ENCODE assay signal across 31 mouse cellular contexts in genomic region chr4:133552029-133552428, GRCm38 (mm10). TPM values are rescaled to one million over a fixed set of nuclear protein-coding genes. Genes with fewer than 3 reads are reported as not detected.
DNase-seq lines count a peak whose midpoint lies in the region; ATAC-seq and TF ChIP-seq lines count a peak whose summit lies in the region.
"Had no signal": no experiment of that assay in that cellular context is flagged by ENCODE, and none has a peak within 500 bp of the region (broad histone marks: within the 10 kb centered on the region; RNA-seq: fewer than 3 reads in every experiment).

No protein-coding gene starts in this region.

- no peak overlapping the region for H3K4me3 ChIP-seq in liver, embryonic 16.5 days (ENCODE audit: low read depth, low read length)
- no peak overlapping the region for H3K4me3 ChIP-seq in stomach, embryonic 15.5 days (replicated peaks)
- no peak overlapping the region for H3K4me3 ChIP-seq in stomach, postnatal 0 days (ENCODE audit: low read depth, low read length)
- H3K4me3 ChIP-seq in intestine, postnatal 0 days (ENCODE audit: low read depth, low read length) = no peak overlapping the region
- H3K4me3 ChIP-seq: embryonic facial prominence, embryonic 13.5 days; embryonic facial prominence, embryonic 15.5 days; erythroblast, embryonic 14.5 days; forebrain, embryonic 10.5 days; forebrain, embryonic 12.5 days had no signal

- no peak overlapping the region for H3K4me2 ChIP-seq in liver, embryonic 16.5 days (ENCODE audit: low read depth, low read length)
- H3K4me2 ChIP-seq in stomach, embryonic 15.5 days = no peak overlapping the region
- H3K4me2 ChIP-seq in stomach, postnatal 0 days (replicated peaks; ENCODE audit: low read depth) = no peak overlapping the region
- no peak overlapping the region for H3K4me2 ChIP-seq in intestine, postnatal 0 days (replicated peaks; ENCODE audit: low read depth)
- H3K4me2 ChIP-seq: embryonic facial prominence, embryonic 13.5 days; embryonic facial prominence, embryonic 15.5 days; forebrain, embryonic 12.5 days had no signal

- H3K9me3 ChIP-seq in liver, embryonic 16.5 days (replicated peaks; ENCODE audit: control insufficient read depth, low read length) = no peaks in the 10 kb centered on the region
- no peaks in the 10 kb centered on the region for H3K9me3 ChIP-seq in stomach, embryonic 15.5 days
- H3K9me3 ChIP-seq in stomach, postnatal 0 days (ENCODE audit: control insufficient read depth, low read length) = no peaks in the 10 kb centered on the region
- H3K9me3 ChIP-seq in intestine, postnatal 0 days (ENCODE audit: control insufficient read depth) = no peaks in the 10 kb centered on the region
- H3K9me3 ChIP-seq: embryonic facial prominence, embryonic 13.5 days; embryonic facial prominence, embryonic 15.5 days; forebrain, embryonic 10.5 days; forebrain, embryonic 12.5 days had no signal

- H3K27me3 ChIP-seq in liver, embryonic 16.5 days (ENCODE audit: control insufficient read depth, insufficient read depth, low read depth, low read length) = no peaks in the 10 kb centered on the region
- no peaks in the 10 kb centered on the region; the same call in 1 of the 2 replicates for H3K27me3 ChIP-seq in stomach, embryonic 15.5 days (replicated peaks)
- no peaks in the 10 kb centered on the region for H3K27me3 ChIP-seq in stomach, postnatal 0 days (ENCODE audit: control insufficient read depth, insufficient read depth, low read length)
- H3K27me3 ChIP-seq in intestine, postnatal 0 days (replicated peaks; ENCODE audit: control insufficient read depth, insufficient read depth, low read length) = no peaks in the 10 kb centered on the region

- 63% methylated on average over 1 of the region's 1 CpGs for WGBS in liver, embryonic 16.5 days (ENCODE audit: insufficient replicate concordance)
- WGBS in stomach, embryonic 15.5 days = 70% methylated on average over 1 of the region's 1 CpGs
- WGBS in stomach, postnatal 0 days = 80% methylated on average over 1 of the region's 1 CpGs
- 88% methylated on average over 1 of the region's 1 CpGs for WGBS in intestine, postnatal 0 days

- peak; percentile 12; the same call in 1 of the 2 replicates for ATAC-seq in liver, embryonic 16.5 days (ENCODE audit: low read depth)
- no peak for ATAC-seq in stomach, embryonic 15.5 days (ENCODE audit: insufficient read depth, low FRiP score, low read depth)
- no peak for ATAC-seq in stomach, postnatal 0 days (ENCODE audit: low FRiP score, low TSS enrichment)
- ATAC-seq in intestine, postnatal 0 days = no peak
- ATAC-seq: activated CD4-positive, CD25-positive, alpha-beta regulatory T cell, adult 4 months; CD4-positive, CD25-positive, alpha-beta regulatory T cell, adult 4 months; forebrain, embryonic 14.5 days; forebrain, embryonic 16.5 days; Patski had no signal

- DNase-seq in adrenal gland, adult 2 months = peak; percentile 43
- no peak for DNase-seq in adrenal gland, postnatal 36 days
- DNase-seq in liver = no peak
- no peak for DNase-seq in stomach, postnatal 0 days (ENCODE audit: low spot score)
- DNase-seq in adrenal gland, postnatal 14 days = no peak
- DNase-seq: B cell, adult 2 months; cerebellum, adult 11 months; cerebellum, adult 18-20 months; cerebellum, adult 8-10 months; cerebellum, adult 9-11 months; cerebellum, postnatal 14 days; cerebellum, postnatal 36 days; embryo, embryonic 11 days had no signal

- H3K9ac ChIP-seq in liver, embryonic 16.5 days (ENCODE audit: low read depth, low read length) = no peak overlapping the region
- no peak overlapping the region for H3K9ac ChIP-seq in stomach, embryonic 15.5 days
- no peak overlapping the region for H3K9ac ChIP-seq in stomach, postnatal 0 days (ENCODE audit: low read length)
- no peak overlapping the region for H3K9ac ChIP-seq in intestine, postnatal 0 days (ENCODE audit: low read depth, low read length)
- H3K9ac ChIP-seq: embryonic facial prominence, embryonic 13.5 days; embryonic facial prominence, embryonic 15.5 days; forebrain, embryonic 12.5 days had no signal

- H3K4me1 ChIP-seq in liver, embryonic 16.5 days (ENCODE audit: control insufficient read depth, low read depth, low read length) = peaks cover 22% of the 10 kb centered on the region
- no peaks in the 10 kb centered on the region for H3K4me1 ChIP-seq in stomach, embryonic 15.5 days
- no peaks in the 10 kb centered on the region for H3K4me1 ChIP-seq in stomach, postnatal 0 days (replicated peaks; ENCODE audit: control insufficient read depth, insufficient read depth)
- no peaks in the 10 kb centered on the region for H3K4me1 ChIP-seq in intestine, postnatal 0 days (replicated peaks; ENCODE audit: control insufficient read depth, insufficient read depth, low read length)
- H3K4me1 ChIP-seq: embryonic facial prominence, embryonic 13.5 days; embryonic facial prominence, embryonic 15.5 days; forebrain, embryonic 12.5 days had no signal

- no peak overlapping the region for H3K27ac ChIP-seq in liver, embryonic 16.5 days (ENCODE audit: low read length)
- peak overlapping the region; percentile 73; the same call in 1 of the 2 replicates for H3K27ac ChIP-seq in stomach, embryonic 15.5 days
- no peak overlapping the region for H3K27ac ChIP-seq in stomach, postnatal 0 days (replicated peaks)
- H3K27ac ChIP-seq in intestine, postnatal 0 days (ENCODE audit: low read depth, low read length) = peak overlapping the region; percentile 64; the same call in 1 of the 2 replicates
- H3K27ac ChIP-seq: embryonic facial prominence, embryonic 13.5 days; embryonic facial prominence, embryonic 15.5 days; forebrain, embryonic 10.5 days; forebrain, embryonic 12.5 days had no signal

- TF ChIP-seq EP300 in stomach, postnatal 0 days (optimal IDR thresholded peaks at IDR 0.05) = no peak

- no peak for TF ChIP-seq CTCF in stomach, postnatal 0 days (IDR thresholded peaks at IDR 0.05; ENCODE audit: low read depth)
- no peak for TF ChIP-seq CTCF in intestine, postnatal 0 days (IDR thresholded peaks at IDR 0.05; ENCODE audit: low read depth)

- no peaks in the 10 kb centered on the region for H3K36me3 ChIP-seq in liver, embryonic 16.5 days (ENCODE audit: control insufficient read depth, insufficient read depth)
- H3K36me3 ChIP-seq in stomach, embryonic 15.5 days = no peaks in the 10 kb centered on the region
- H3K36me3 ChIP-seq in stomach, postnatal 0 days (ENCODE audit: control insufficient read depth, insufficient read depth, low read length) = no peaks in the 10 kb centered on the region
- H3K36me3 ChIP-seq in intestine, postnatal 0 days (ENCODE audit: control insufficient read depth, insufficient read depth) = no peaks in the 10 kb centered on the region
- H3K36me3 ChIP-seq: embryonic facial prominence, embryonic 13.5 days; embryonic facial prominence, embryonic 15.5 days; forebrain, embryonic 10.5 days; forebrain, embryonic 12.5 days; G1E had no signal

RNA-seq across cellular contexts. Expression of gene Nr0b2, which starts 1.1 kb away (rescaled TPM):
- total RNA-seq in adrenal gland, adult 2 months (2021) = 10 to 100 TPM; 39.9 to 65.5 TPM
- 251 and 295 TPM in 2 replicates for polyA plus RNA-seq in adrenal gland, adult 2 months (2012; rRNA removed)
- 10 to 100 TPM; 27.9 to 52.7 TPM for total RNA-seq in adrenal gland, postnatal 36 days (2021)
- 0.49 and 0.90 TPM in 2 replicates for polyA plus RNA-seq in liver, embryonic 16.5 days (2015; fragmentation: Nextera tagmentation; extraction: Ambion mirVana)
- polyA plus RNA-seq in stomach, embryonic 15.5 days (2015; fragmentation: Nextera tagmentation; extraction: Ambion mirVana) = 10.4 and 11.2 TPM in 2 replicates
- polyA plus RNA-seq in stomach, postnatal 0 days (2015; fragmentation: Nextera tagmentation; extraction: Ambion mirVana) = 4.7 and 5.2 TPM in 2 replicates
- 25.6 and 34.8 TPM in 2 replicates for polyA plus RNA-seq in intestine, postnatal 0 days (2015; fragmentation: Nextera tagmentation; extraction: Ambion mirVana)
- 32.6 and 34.2 TPM in 2 replicates for total RNA-seq in adrenal gland, postnatal 14 days (2021)
- total RNA-seq: CH12.LX; common myeloid progenitor, adult 5-6 weeks; G1E had no signal
- polyA plus RNA-seq: activated CD4-positive, CD25-positive, alpha-beta regulatory T cell, adult 4 months; brain, embryonic 14.5 days; embryonic facial prominence, embryonic 11.5 days; embryonic facial prominence, embryonic 13.5 days; erythroblast, embryonic 14.5 days; forebrain, embryonic 10.5 days; forebrain, embryonic 12.5 days; forebrain, embryonic 14.5 days; forebrain, embryonic 16.5 days; Patski had no signal

RNA-seq across cellular contexts. Expression of gene Nudc, which starts 6.2 kb away (rescaled TPM):
- total RNA-seq in adrenal gland, adult 2 months (2021) = 100 to 1,000 TPM; 157 to 176 TPM
- 49.9 and 57.3 TPM in 2 replicates for polyA plus RNA-seq in adrenal gland, adult 2 months (2012; rRNA removed)
- 100 to 1,000 TPM; 152 to 166 TPM for total RNA-seq in adrenal gland, postnatal 36 days (2021)
- 93.7 and 98.3 TPM in 2 replicates for polyA plus RNA-seq in liver, embryonic 16.5 days (2015; fragmentation: Nextera tagmentation; extraction: Ambion mirVana)
- polyA plus RNA-seq in stomach, embryonic 15.5 days (2015; fragmentation: Nextera tagmentation; extraction: Ambion mirVana) = 291 and 292 TPM in 2 replicates
- polyA plus RNA-seq in stomach, postnatal 0 days (2015; fragmentation: Nextera tagmentation; extraction: Ambion mirVana) = 122 and 125 TPM in 2 replicates
- 125 and 138 TPM in 2 replicates for polyA plus RNA-seq in intestine, postnatal 0 days (2015; fragmentation: Nextera tagmentation; extraction: Ambion mirVana)
- total RNA-seq in adrenal gland, postnatal 14 days (2021) = 159 and 160 TPM in 2 replicates

RNA-seq across cellular contexts. Expression of gene Gpatch3, which starts 22.5 kb away (rescaled TPM):
- 1 to 10 TPM; 6.0 to 7.5 TPM for total RNA-seq in adrenal gland, adult 2 months (2021)
- 8.5 and 13.1 TPM in 2 replicates for polyA plus RNA-seq in adrenal gland, adult 2 months (2012; rRNA removed)
- 1 to 10 TPM; 4.8 to 5.7 TPM for total RNA-seq in adrenal gland, postnatal 36 days (2021)
- polyA plus RNA-seq in liver, embryonic 16.5 days (2015; fragmentation: Nextera tagmentation; extraction: Ambion mirVana) = 2.9 and 3.2 TPM in 2 replicates
- polyA plus RNA-seq in stomach, embryonic 15.5 days (2015; fragmentation: Nextera tagmentation; extraction: Ambion mirVana) = 6.2 and 6.5 TPM in 2 replicates
- polyA plus RNA-seq in stomach, postnatal 0 days (2015; fragmentation: Nextera tagmentation; extraction: Ambion mirVana) = 3.6 and 3.8 TPM in 2 replicates
- polyA plus RNA-seq in intestine, postnatal 0 days (2015; fragmentation: Nextera tagmentation; extraction: Ambion mirVana) = 7.1 and 7.2 TPM in 2 replicates
- 8.1 and 8.2 TPM in 2 replicates for total RNA-seq in adrenal gland, postnatal 14 days (2021)

RNA-seq across cellular contexts. Expression of gene Gpn2, which starts 32.1 kb away (rescaled TPM):
- 10 to 100 TPM; 16.5 to 18.5 TPM for total RNA-seq in adrenal gland, adult 2 months (2021)
- polyA plus RNA-seq in adrenal gland, adult 2 months (2012; rRNA removed) = 63.3 and 82.5 TPM in 2 replicates
- total RNA-seq in adrenal gland, postnatal 36 days (2021) = 10 to 100 TPM; 16.4 to 21.4 TPM
- 6.5 and 8.6 TPM in 2 replicates for polyA plus RNA-seq in liver, embryonic 16.5 days (2015; fragmentation: Nextera tagmentation; extraction: Ambion mirVana)
- 16.4 and 17.7 TPM in 2 replicates for polyA plus RNA-seq in stomach, embryonic 15.5 days (2015; fragmentation: Nextera tagmentation; extraction: Ambion mirVana)
- polyA plus RNA-seq in stomach, postnatal 0 days (2015; fragmentation: Nextera tagmentation; extraction: Ambion mirVana) = 13.9 and 14.8 TPM in 2 replicates
- 16.1 and 18.4 TPM in 2 replicates for polyA plus RNA-seq in intestine, postnatal 0 days (2015; fragmentation: Nextera tagmentation; extraction: Ambion mirVana)
- total RNA-seq in adrenal gland, postnatal 14 days (2021) = 12.7 and 15.8 TPM in 2 replicates

RNA-seq across cellular contexts. Expression of gene Kdf1, which starts 33.3 kb away (rescaled TPM):
- 1 to 10 TPM; 1.8 to 2.1 TPM for total RNA-seq in adrenal gland, adult 2 months (2021)
- polyA plus RNA-seq in adrenal gland, adult 2 months (2012; rRNA removed) = 4.4 and 5.3 TPM in 2 replicates
- 1 to 10 TPM in 1 of 2 experiments, under 1 TPM in 1; 0.76 to 4.6 TPM for total RNA-seq in adrenal gland, postnatal 36 days (2021)
- 1.4 and 2.6 TPM in 2 replicates for polyA plus RNA-seq in liver, embryonic 16.5 days (2015; fragmentation: Nextera tagmentation; extraction: Ambion mirVana)
- 31.5 and 38.6 TPM in 2 replicates for polyA plus RNA-seq in stomach, embryonic 15.5 days (2015; fragmentation: Nextera tagmentation; extraction: Ambion mirVana)
- polyA plus RNA-seq in stomach, postnatal 0 days (2015; fragmentation: Nextera tagmentation; extraction: Ambion mirVana) = 29.2 and 34.2 TPM in 2 replicates
- polyA plus RNA-seq in intestine, postnatal 0 days (2015; fragmentation: Nextera tagmentation; extraction: Ambion mirVana) = 50.6 and 53.2 TPM in 2 replicates
- 1.8 and 2.0 TPM in 2 replicates for total RNA-seq in adrenal gland, postnatal 14 days (2021)
- total RNA-seq: CH12.LX; common myeloid progenitor, adult 5-6 weeks; G1E had no signal
- polyA plus RNA-seq: activated CD4-positive, CD25-positive, alpha-beta regulatory T cell, adult 4 months; erythroblast, embryonic 14.5 days; G1E had no signal

Comparison
In these comparisons a context has a peak if more than half of its experiments do, and no peak if none do; other contexts are left out.
1. H3K27ac ChIP-seq: peak in stomach, embryonic 15.5 days (single experiment) and intestine, postnatal 0 days (single experiment); none in liver, embryonic 16.5 days (single experiment) and stomach, postnatal 0 days (single experiment).